Mouse (Mus musculus) midbrain, embryonic 13.5 days (tissue): ENCODE measurements around the gene Tcerg1l. TPM values are rescaled to one million over a fixed set of nuclear protein-coding genes. Genes with fewer than 3 reads are reported as not detected.

ENCODE experiments used
- ATAC-seq: fragments of 200-750 bp; cut with Nextera tagmentation; 2 replicates; pipeline ENCODE4 v1.8.0; 2017; ENCODE audit warnings: mild to moderate bottlenecking, moderate TSS enrichment, moderate library complexity
- H3K27ac ChIP-seq: fragments of 300-500 bp; sonication (generic); 2 replicates; pipeline ENCODE4 v1.5.1; 2015; ENCODE audit warnings: inconsistent platforms, mild to moderate bottlenecking, moderate library complexity
- H3K27me3 ChIP-seq: fragments of 300-500 bp; sonication (generic); 2 replicates; pipeline ENCODE4 v1.6.1; 2015; ENCODE audit warnings: mild to moderate bottlenecking, inconsistent platforms
- H3K36me3 ChIP-seq: fragments of 300-500 bp; sonication (generic); 2 replicates; pipeline ENCODE4 v1.6.1; 2015; ENCODE audit warnings: mild to moderate bottlenecking, inconsistent platforms
- H3K4me1 ChIP-seq: fragments of 300-500 bp; sonication (generic); replicated peaks from 2 replicates; pipeline ENCODE4 v1.6.1; 2015; ENCODE audit warnings: inconsistent platforms
- H3K4me2 ChIP-seq: fragments of 300-500 bp; sonication (generic); replicated peaks from 2 replicates; pipeline ENCODE4 v1.6.1; 2015; ENCODE audit warnings: moderate library complexity, mild to moderate bottlenecking, inconsistent platforms
- H3K4me3 ChIP-seq: fragments of 300-500 bp; sonication (generic); replicated peaks from 2 replicates; pipeline ENCODE4 v1.5.1; 2015; ENCODE audit warnings: mild to moderate bottlenecking, inconsistent platforms
- H3K9ac ChIP-seq: fragments of 300-500 bp; sonication (generic); replicated peaks from 2 replicates; pipeline ENCODE4 v1.6.1; 2015; ENCODE audit warnings: mild to moderate bottlenecking, inconsistent platforms
- H3K9me3 ChIP-seq: fragments of 300-500 bp; sonication (generic); 2 replicates; pipeline ENCODE4 v1.6.1; 2016; ENCODE audit warnings: mild to moderate bottlenecking, inconsistent platforms
- WGBS: fragments of 180-500 bp; shearing (Covaris S2); methylation state at CpG from one replicate; pipeline ENCODE4 v1.1.7; 2015; 5-methylcytosine and 5-hydroxymethylcytosine counted together
- polyA plus RNA-seq: library from polyadenylated mRNA; unstranded; fragments of >200 nt; fragmentation: Nextera tagmentation; extraction: Ambion mirVana; gene quantifications from 2 replicates; pipeline ENCODE4 v1.2.1, GENCODE M21; 2015

Gene Tcerg1l
- polyA plus RNA-seq, 1 experiment from 2014 or later: 11.4 TPM

- Histone ChIP-seq H3K4me1 (no peaks in the 10 kb centered on the region), H3K9ac (no peak overlapping the region), H3K4me2 (no peak overlapping the region), H3K9me3 (no peaks in the 10 kb centered on the region), H3K27me3 (no peaks in the 10 kb centered on the region), H3K27ac (no peak overlapping the region), H3K36me3 (no peaks in the 10 kb centered on the region), H3K4me3 (no peak overlapping the region)
- no peak for ATAC-seq
- 62% methylated on average over 6 of the region's 6 CpGs for WGBS
Measured at GRCm38 (mm10) chr7:138345451-138345850, 52.1 kb downstream of the Tcerg1l start.

GRCm38 (mm10) chr7:138338451-138338850, 59.1 kb downstream of the Tcerg1l start:
- Histone ChIP-seq H3K4me3 (no peak overlapping the region), H3K27ac (no peak overlapping the region), H3K36me3 (no peaks in the 10 kb centered on the region), H3K9me3 (no peaks in the 10 kb centered on the region), H3K9ac (no peak overlapping the region), H3K27me3 (no peaks in the 10 kb centered on the region), H3K4me2 (no peak overlapping the region), H3K4me1 (peaks cover 5% of the 10 kb centered on the region)
- ATAC-seq: no peak
- WGBS: 79% methylated on average over 4 of the region's 4 CpGs

- Histone ChIP-seq H3K4me1 (peaks cover 5% of the 10 kb centered on the region), H3K36me3 (no peaks in the 10 kb centered on the region), H3K4me2 (no peak overlapping the region), H3K9ac (no peak overlapping the region), H3K4me3 (no peak overlapping the region), H3K9me3 (no peaks in the 10 kb centered on the region), H3K27me3 (no peaks in the 10 kb centered on the region), H3K27ac (no peak overlapping the region)
- 29% methylated on average over 5 of the region's 5 CpGs for WGBS
- ATAC-seq: no peak
Measured at GRCm38 (mm10) chr7:138337946-138338345, 59.6 kb downstream of the Tcerg1l start.

- no peak overlapping the region for H3K4me2 ChIP-seq
- H3K9me3 ChIP-seq: no peaks in the 10 kb centered on the region
- no peaks in the 10 kb centered on the region for H3K36me3 ChIP-seq
- no peaks in the 10 kb centered on the region for H3K27me3 ChIP-seq
- H3K9ac ChIP-seq: no peak overlapping the region
- H3K27ac ChIP-seq: no peak overlapping the region
- WGBS: 89% methylated on average over 4 of the region's 4 CpGs
- peaks cover 5% of the 10 kb centered on the region for H3K4me1 ChIP-seq
- H3K4me3 ChIP-seq: no peak overlapping the region
- no peak for ATAC-seq
Measured at GRCm38 (mm10) chr7:138332504-138333168, 64.9 kb downstream of the Tcerg1l start.

GRCm38 (mm10) chr7:138331266-138331665, 66.3 kb downstream of the Tcerg1l start:
- Histone ChIP-seq H3K36me3 (no peaks in the 10 kb centered on the region), H3K9ac (no peak overlapping the region), H3K9me3 (no peaks in the 10 kb centered on the region), H3K4me1 (peaks cover 16% of the 10 kb centered on the region), H3K27ac (no peak overlapping the region), H3K4me2 (no peak overlapping the region), H3K4me3 (no peak overlapping the region), H3K27me3 (no peaks in the 10 kb centered on the region)
- whole genome bisulfite sequencing: 74% methylated on average over 3 of the region's 3 CpGs
- ATAC-seq: no peak

- H3K4me3 ChIP-seq: no peak overlapping the region
- no peaks in the 10 kb centered on the region for H3K36me3 ChIP-seq
- WGBS: 68% methylated on average over 6 of the region's 6 CpGs
- no peak for ATAC-seq
- no peak overlapping the region for H3K27ac ChIP-seq
- peaks cover 18% of the 10 kb centered on the region for H3K4me1 ChIP-seq
- no peak overlapping the region for H3K9ac ChIP-seq
- H3K27me3 ChIP-seq: no peaks in the 10 kb centered on the region
- H3K4me2 ChIP-seq: no peak overlapping the region
- H3K9me3 ChIP-seq: no peaks in the 10 kb centered on the region
Measured at GRCm38 (mm10) chr7:138328637-138329036, 68.9 kb downstream of the Tcerg1l start.

GRCm38 (mm10) chr7:138326760-138327159, 70.8 kb downstream of the Tcerg1l start:
- Histone ChIP-seq H3K9ac (no peak overlapping the region), H3K4me1 (peaks cover 18% of the 10 kb centered on the region), H3K27ac (no peak overlapping the region), H3K27me3 (no peaks in the 10 kb centered on the region), H3K36me3 (no peaks in the 10 kb centered on the region), H3K9me3 (no peaks in the 10 kb centered on the region), H3K4me3 (no peak overlapping the region), H3K4me2 (no peak overlapping the region)
- no peak for ATAC-seq
- WGBS: 32% methylated on average over 3 of the region's 3 CpGs

GRCm38 (mm10) chr7:138313733-138314132, 83.8 kb downstream of the Tcerg1l start:
- Histone ChIP-seq H3K36me3 (no peaks in the 10 kb centered on the region), H3K27ac (no peak overlapping the region), H3K4me2 (no peak overlapping the region), H3K4me1 (no peaks in the 10 kb centered on the region), H3K9ac (no peak overlapping the region), H3K27me3 (no peaks in the 10 kb centered on the region), H3K4me3 (no peak overlapping the region), H3K9me3 (no peaks in the 10 kb centered on the region)
- no peak for ATAC-seq
- WGBS: 89% methylated on average over 1 of the region's 1 CpGs

- Histone ChIP-seq H3K9ac (no peak overlapping the region), H3K4me1 (no peaks in the 10 kb centered on the region), H3K9me3 (no peaks in the 10 kb centered on the region), H3K4me3 (no peak overlapping the region), H3K27ac (no peak overlapping the region), H3K4me2 (no peak overlapping the region), H3K36me3 (no peaks in the 10 kb centered on the region), H3K27me3 (no peaks in the 10 kb centered on the region)
- ATAC-seq: no peak
- 93% methylated on average over 3 of the region's 3 CpGs for WGBS
Measured at GRCm38 (mm10) chr7:138306126-138306525, 91.4 kb downstream of the Tcerg1l start.

GRCm38 (mm10) chr7:138284790-138285189, 112.7 kb downstream of the Tcerg1l start:
- whole genome bisulfite sequencing: 84% methylated on average over 5 of the region's 5 CpGs
- Histone ChIP-seq H3K36me3 (no peaks in the 10 kb centered on the region), H3K4me2 (no peak overlapping the region), H3K27me3 (no peaks in the 10 kb centered on the region), H3K27ac (no peak overlapping the region), H3K4me1 (0 out of 2 replicates have a peak, but pooled peaks cover 4% of the 10 kb centered on the region), H3K9me3 (no peaks in the 10 kb centered on the region), H3K9ac (no peak overlapping the region), H3K4me3 (no peak overlapping the region)
- ATAC-seq: no peak

GRCm38 (mm10) chr7:138275263-138275662, 122.3 kb downstream of the Tcerg1l start:
- ATAC-seq: no peak
- H3K27me3 ChIP-seq: no peaks in the 10 kb centered on the region
- H3K9ac ChIP-seq: no peak overlapping the region
- 0 out of 2 replicates have a peak, but pooled peaks cover 9% of the 10 kb centered on the region for H3K4me1 ChIP-seq
- WGBS: 64% methylated on average over 1 of the region's 1 CpGs
- H3K9me3 ChIP-seq: no peaks in the 10 kb centered on the region
- no peak overlapping the region for H3K4me2 ChIP-seq
- H3K4me3 ChIP-seq: no peak overlapping the region
- H3K27ac ChIP-seq: no peak overlapping the region
- H3K36me3 ChIP-seq: no peaks in the 10 kb centered on the region

GRCm38 (mm10) chr7:138271328-138271727, 126.2 kb downstream of the Tcerg1l start:
- 68% methylated on average over 7 of the region's 7 CpGs for WGBS
- Histone ChIP-seq H3K27me3 (no peaks in the 10 kb centered on the region), H3K4me3 (no peak overlapping the region), H3K9ac (no peak overlapping the region), H3K4me2 (no peak overlapping the region), H3K27ac (no peak overlapping the region), H3K36me3 (no peaks in the 10 kb centered on the region), H3K9me3 (no peaks in the 10 kb centered on the region), H3K4me1 (peaks cover 14% of the 10 kb centered on the region)
- no peak for ATAC-seq

GRCm38 (mm10) chr7:138269386-138269785, 128.1 kb downstream of the Tcerg1l start:
- H3K9ac ChIP-seq: no peak overlapping the region
- H3K9me3 ChIP-seq: no peaks in the 10 kb centered on the region
- H3K4me2 ChIP-seq: no peak overlapping the region
- no peaks in the 10 kb centered on the region for H3K36me3 ChIP-seq
- H3K27me3 ChIP-seq: no peaks in the 10 kb centered on the region
- peaks cover 14% of the 10 kb centered on the region for H3K4me1 ChIP-seq
- no peak for ATAC-seq
- no peak overlapping the region for H3K27ac ChIP-seq
- no peak overlapping the region for H3K4me3 ChIP-seq
- WGBS: 88% methylated on average over 8 of the region's 8 CpGs
